Mouse (Mus musculus): Measurements from ENCODE around the gene Srrd. TPM values are rescaled to one million over a fixed set of nuclear protein-coding genes. Genes with fewer than 3 reads are reported as not detected.

Srrd gene
- polyA plus RNA-seq, 1 experiment from 2014 or later: 51.5 TPM

GRCm38 (mm10) chr5:112376111-112376510 lies 33.3 kb upstream of the Srrd start:
- no peak for ATAC-seq (ENCODE audit: low FRiP score, low read depth)
- H3K4me1 ChIP-seq: no peaks in the 10 kb centered on the region
- no peaks in the 10 kb centered on the region for H3K9me3 ChIP-seq
- no peak overlapping the region for H3K9ac ChIP-seq
- 87% methylated on average over 4 of the region's 4 CpGs for WGBS
- H3K27ac ChIP-seq: no peak overlapping the region
- peaks cover 91% of the 10 kb centered on the region for H3K36me3 ChIP-seq
- no peak overlapping the region for H3K4me3 ChIP-seq
- no peaks in the 10 kb centered on the region for H3K27me3 ChIP-seq
- no peak overlapping the region for H3K4me2 ChIP-seq (replicated peaks)

- WGBS: 71% methylated on average over 7 of the region's 7 CpGs
- Histone ChIP-seq H3K9me3 (no peaks in the 10 kb centered on the region), H3K27ac (no peak overlapping the region), H3K4me2 (replicated peaks) (no peak overlapping the region), H3K4me3 (no peak overlapping the region), H3K9ac (no peak overlapping the region), H3K36me3 (peaks cover 92% of the 10 kb centered on the region), H3K4me1 (no peaks in the 10 kb centered on the region), H3K27me3 (no peaks in the 10 kb centered on the region)
- no peak for ATAC-seq (ENCODE audit: low FRiP score, low read depth)
Measured at GRCm38 (mm10) chr5:112371933-112372332, 29.1 kb upstream of the Srrd start.

GRCm38 (mm10) chr5:112370236-112370813 lies 27.5 kb upstream of the Srrd start:
- 93% methylated on average over 12 of the region's 12 CpGs for WGBS
- Histone ChIP-seq H3K27me3 (no peaks in the 10 kb centered on the region), H3K4me3 (no peak overlapping the region), H3K9ac (no peak overlapping the region), H3K4me1 (no peaks in the 10 kb centered on the region), H3K9me3 (no peaks in the 10 kb centered on the region), H3K4me2 (replicated peaks) (no peak overlapping the region), H3K36me3 (peaks cover 89% of the 10 kb centered on the region), H3K27ac (no peak overlapping the region)
- no peak for ATAC-seq (ENCODE audit: low FRiP score, low read depth)

GRCm38 (mm10) chr5:112369326-112369725 lies 26.5 kb upstream of the Srrd start:
- H3K4me1 ChIP-seq: peaks cover 7% of the 10 kb centered on the region
- H3K9me3 ChIP-seq: no peaks in the 10 kb centered on the region
- H3K4me3 ChIP-seq: no peak overlapping the region
- H3K9ac ChIP-seq: no peak overlapping the region
- ATAC-seq (ENCODE audit: low FRiP score, low read depth): no peak
- H3K27me3 ChIP-seq: no peaks in the 10 kb centered on the region
- H3K4me2 ChIP-seq (replicated peaks): no peak overlapping the region
- WGBS: 94% methylated on average over 13 of the region's 13 CpGs
- H3K36me3 ChIP-seq: peaks cover 89% of the 10 kb centered on the region
- H3K27ac ChIP-seq: no peak overlapping the region

GRCm38 (mm10) chr5:112368666-112369065 lies 25.8 kb upstream of the Srrd start:
- Histone ChIP-seq H3K27ac (no peak overlapping the region), H3K36me3 (peaks cover 89% of the 10 kb centered on the region), H3K4me2 (replicated peaks) (no peak overlapping the region), H3K4me3 (no peak overlapping the region), H3K9me3 (no peaks in the 10 kb centered on the region), H3K9ac (no peak overlapping the region), H3K4me1 (peaks cover 13% of the 10 kb centered on the region), H3K27me3 (no peaks in the 10 kb centered on the region)
- 91% methylated on average over 10 of the region's 10 CpGs for WGBS
- ATAC-seq (ENCODE audit: low FRiP score, low read depth): no peak

- Histone ChIP-seq H3K9me3 (no peaks in the 10 kb centered on the region), H3K4me3 (no peak overlapping the region), H3K9ac (no peak overlapping the region), H3K4me2 (replicated peaks) (no peak overlapping the region), H3K27me3 (no peaks in the 10 kb centered on the region), H3K36me3 (peaks cover 89% of the 10 kb centered on the region), H3K4me1 (peaks cover 15% of the 10 kb centered on the region), H3K27ac (no peak overlapping the region)
- no peak for ATAC-seq (ENCODE audit: low FRiP score, low read depth)
- WGBS: 91% methylated on average over 12 of the region's 12 CpGs
Measured at GRCm38 (mm10) chr5:112367929-112368328, 25.1 kb upstream of the Srrd start.

- Histone ChIP-seq H3K9me3 (no peaks in the 10 kb centered on the region), H3K4me3 (no peak overlapping the region), H3K27ac (no peak overlapping the region), H3K4me1 (peaks cover 15% of the 10 kb centered on the region), H3K27me3 (no peaks in the 10 kb centered on the region), H3K4me2 (replicated peaks) (no peak overlapping the region), H3K36me3 (peaks cover 88% of the 10 kb centered on the region), H3K9ac (no peak overlapping the region)
- no peak for ATAC-seq (ENCODE audit: low FRiP score, low read depth)
- 91% methylated on average over 4 of the region's 4 CpGs for WGBS
Measured at GRCm38 (mm10) chr5:112367338-112367737, 24.5 kb upstream of the Srrd start.

- H3K9me3 ChIP-seq: peaks cover 4% of the 10 kb centered on the region; the same call in 1 of the 2 replicates
- WGBS: 93% methylated on average over 6 of the region's 6 CpGs
- peaks cover 15% of the 10 kb centered on the region for H3K4me1 ChIP-seq
- H3K9ac ChIP-seq: no peak overlapping the region
- peaks cover 88% of the 10 kb centered on the region for H3K36me3 ChIP-seq
- no peaks in the 10 kb centered on the region for H3K27me3 ChIP-seq
- no peak overlapping the region for H3K27ac ChIP-seq
- no peak overlapping the region for H3K4me2 ChIP-seq (replicated peaks)
- H3K4me3 ChIP-seq: no peak overlapping the region
- ATAC-seq (ENCODE audit: low FRiP score, low read depth): no peak
Measured at GRCm38 (mm10) chr5:112366879-112367278, 24.0 kb upstream of the Srrd start.

GRCm38 (mm10) chr5:112364184-112364797 lies 21.5 kb upstream of the Srrd start:
- peak; percentile 82 for ATAC-seq (ENCODE audit: low FRiP score, low read depth)
- Histone ChIP-seq H3K4me2 (replicated peaks) (no peak overlapping the region), H3K27ac (peak overlapping the region; percentile 34; the same call in 1 of the 2 replicates), H3K36me3 (peaks cover 64% of the 10 kb centered on the region), H3K9ac (peak overlapping the region; percentile 5; the same call in 1 of the 2 replicates), H3K27me3 (no peaks in the 10 kb centered on the region), H3K9me3 (peaks cover 4% of the 10 kb centered on the region; the same call in 1 of the 2 replicates), H3K4me1 (peaks cover 15% of the 10 kb centered on the region), H3K4me3 (no peak overlapping the region)
- 33% methylated on average over 10 of the region's 10 CpGs for WGBS

- H3K36me3 ChIP-seq: peaks cover 62% of the 10 kb centered on the region
- 66% methylated on average over 3 of the region's 3 CpGs for WGBS
- ATAC-seq (ENCODE audit: low FRiP score, low read depth): no peak
- H3K27ac ChIP-seq: no peak overlapping the region
- no peak overlapping the region for H3K4me3 ChIP-seq
- H3K4me1 ChIP-seq: peaks cover 15% of the 10 kb centered on the region
- H3K9me3 ChIP-seq: peaks cover 4% of the 10 kb centered on the region; the same call in 1 of the 2 replicates
- H3K9ac ChIP-seq: no peak overlapping the region
- no peaks in the 10 kb centered on the region for H3K27me3 ChIP-seq
- H3K4me2 ChIP-seq (replicated peaks): no peak overlapping the region
Measured at GRCm38 (mm10) chr5:112360077-112360476, 17.2 kb upstream of the Srrd start.

GRCm38 (mm10) chr5:112359520-112359919 lies 16.7 kb upstream of the Srrd start:
- no peak overlapping the region for H3K4me3 ChIP-seq
- H3K4me2 ChIP-seq (replicated peaks): no peak overlapping the region
- ATAC-seq (ENCODE audit: low FRiP score, low read depth): no peak
- H3K36me3 ChIP-seq: peaks cover 62% of the 10 kb centered on the region
- 87% methylated on average over 4 of the region's 4 CpGs for WGBS
- peaks cover 10% of the 10 kb centered on the region for H3K4me1 ChIP-seq
- no peak overlapping the region for H3K27ac ChIP-seq
- H3K9me3 ChIP-seq: peaks cover 4% of the 10 kb centered on the region; the same call in 1 of the 2 replicates
- H3K9ac ChIP-seq: no peak overlapping the region
- no peaks in the 10 kb centered on the region for H3K27me3 ChIP-seq

GRCm38 (mm10) chr5:112356322-112356721 lies 13.5 kb upstream of the Srrd start:
- peaks cover 62% of the 10 kb centered on the region for H3K36me3 ChIP-seq
- 0 out of 2 replicates have a peak, but pooled peaks have one; percentile 28 for ATAC-seq (ENCODE audit: low FRiP score, low read depth)
- no peaks in the 10 kb centered on the region for H3K27me3 ChIP-seq
- no peak overlapping the region for H3K4me3 ChIP-seq
- H3K4me1 ChIP-seq: no peaks in the 10 kb centered on the region
- no peak overlapping the region for H3K9ac ChIP-seq
- H3K27ac ChIP-seq: no peak overlapping the region
- whole genome bisulfite sequencing: 86% methylated on average over 9 of the region's 9 CpGs
- no peak overlapping the region for H3K4me2 ChIP-seq (replicated peaks)
- H3K9me3 ChIP-seq: no peaks in the 10 kb centered on the region

Measured in limb, embryonic 13.5 days (tissue).